Mouse (Mus musculus) heart, adult 2 months (tissue): ENCODE measurements around the gene Srebf1.

Source experiments
- CTCF ChIP-seq: fragments of 200-600 bp; IDR thresholded peaks from 2 replicates; pipeline ENCODE4 v1.8.1; 2022; ENCODE audit warnings: antibody characterized with exemption, mild to moderate bottlenecking, moderate library complexity
- EP300 ChIP-seq: fragments of 200-500 bp; IDR thresholded peaks from 2 replicates; pipeline ENCODE4 v1.6.1; 2011; ENCODE audit warnings: low read depth, low read length, control low read depth; ENCODE audit not compliant: insufficient read depth
- POLR2A ChIP-seq: fragments of 200-500 bp; IDR thresholded peaks from 2 replicates; pipeline ENCODE4 v1.6.1; 2011; ENCODE audit warnings: mild to moderate bottlenecking, low read depth, low read length, control low read depth; ENCODE audit not compliant: insufficient read depth

DNA sequence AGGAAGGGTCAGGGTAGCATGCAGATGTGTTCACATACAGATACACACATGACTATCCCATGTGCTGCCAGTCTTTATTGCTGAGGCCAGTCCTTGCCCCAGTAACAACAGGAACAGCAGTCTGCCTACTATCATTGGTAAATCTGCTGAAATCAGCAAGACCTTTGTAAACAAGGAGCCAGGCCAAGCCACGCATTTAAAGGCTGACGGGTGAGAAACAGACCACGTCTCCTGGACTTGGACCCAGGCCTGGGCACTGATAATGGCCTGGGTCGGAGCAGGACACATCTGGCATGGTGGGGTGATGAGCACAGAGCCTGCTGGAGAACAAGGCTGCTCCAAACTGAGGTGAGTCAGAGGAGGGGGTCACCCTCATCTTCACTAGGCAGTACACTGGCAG, 18.1 kb upstream of the Srebf1 start:
- TF ChIP-seq CTCF (no peak), EP300 (no peak), POLR2A (no peak)
